Mouse (Mus musculus) CD8-positive naive resting alpha-beta T cell, adult 2 months (primary cell): ENCODE data around the gene Wdr66.
"Not testable (repeated sequence)": the region's sequence is repeated elsewhere in the genome, so short reads cannot be mapped to it uniquely, and the experiment has no call there.

Source experiments
- DNase-seq, 2 experiments: peaks; one replicate each; pipeline ENCODE4 v3.0.0; 2022; ENCODE audit warnings: low read depth in 2 of 2, low spot score in 2 of 2

Wdr66 gene

GRCm38 (mm10) chr5:123251834-123252233 lies at the start of gene Wdr66:
TSS of gene Wdr66 (plus strand) at chr5:123252102.
- DNase-seq, result no peak

- DNase-seq, result not testable (repeated sequence)
These were observed 49.1 kb upstream of the Wdr66 start for GRCm38 (mm10) chr5:123202771-123203170.

GRCm38 (mm10) chr5:123203591-123203990 lies 48.3 kb upstream of the Wdr66 start:
- DNase-seq, result not testable (repeated sequence)

GRCm38 (mm10) chr5:123222346-123223050 lies 29.4 kb upstream of the Wdr66 start:
- DNase-seq, result not testable (repeated sequence)

GRCm38 (mm10) chr5:123223051-123223410 lies 28.9 kb upstream of the Wdr66 start:
- no peak for DNase-seq

GRCm38 (mm10) chr5:123223861-123224260 lies 28.0 kb upstream of the Wdr66 start:
- not testable (repeated sequence) for DNase-seq

GRCm38 (mm10) chr5:123226851-123227250 lies 25.1 kb upstream of the Wdr66 start:
- DNase-seq, result no peak

GRCm38 (mm10) chr5:123227762-123228523 lies 24.0 kb upstream of the Wdr66 start:
- peak; percentile 77 to 86 for DNase-seq

- no peak for DNase-seq
These were observed 23.4 kb upstream of the Wdr66 start for GRCm38 (mm10) chr5:123228524-123228922.

- no peak for DNase-seq
These were observed 22.6 kb upstream of the Wdr66 start for GRCm38 (mm10) chr5:123229296-123229695.

- DNase-seq, result no peak
These were observed 19.7 kb upstream of the Wdr66 start for GRCm38 (mm10) chr5:123232180-123232579.

GRCm38 (mm10) chr5:123235731-123236130 lies 16.2 kb upstream of the Wdr66 start:
- peak; percentile 54 to 71 for DNase-seq

- no peak for DNase-seq
These were observed 15.5 kb upstream of the Wdr66 start for GRCm38 (mm10) chr5:123236426-123236825.

GRCm38 (mm10) chr5:123239501-123239900 lies 12.4 kb upstream of the Wdr66 start:
- no peak for DNase-seq

GRCm38 (mm10) chr5:123245518-123245917 lies 6.4 kb upstream of the Wdr66 start:
- DNase-seq, result no peak

- DNase-seq, result no peak
These were observed 512 bp upstream of the Wdr66 start for GRCm38 (mm10) chr5:123251390-123251789.

- DNase-seq, result no peak
These were observed 5.2 kb downstream of the Wdr66 start for GRCm38 (mm10) chr5:123256841-123257755.

- DNase-seq, result peak; percentile 67 to 77
These were observed 7.1 kb downstream of the Wdr66 start for GRCm38 (mm10) chr5:123258990-123259389.

GRCm38 (mm10) chr5:123260698-123261097 lies 8.8 kb downstream of the Wdr66 start:
- no peak for DNase-seq

GRCm38 (mm10) chr5:123266909-123267308 lies 15.0 kb downstream of the Wdr66 start:
- no peak for DNase-seq
